ENCODE assay signal across 12 mouse cellular contexts in the genomic region with DNA sequence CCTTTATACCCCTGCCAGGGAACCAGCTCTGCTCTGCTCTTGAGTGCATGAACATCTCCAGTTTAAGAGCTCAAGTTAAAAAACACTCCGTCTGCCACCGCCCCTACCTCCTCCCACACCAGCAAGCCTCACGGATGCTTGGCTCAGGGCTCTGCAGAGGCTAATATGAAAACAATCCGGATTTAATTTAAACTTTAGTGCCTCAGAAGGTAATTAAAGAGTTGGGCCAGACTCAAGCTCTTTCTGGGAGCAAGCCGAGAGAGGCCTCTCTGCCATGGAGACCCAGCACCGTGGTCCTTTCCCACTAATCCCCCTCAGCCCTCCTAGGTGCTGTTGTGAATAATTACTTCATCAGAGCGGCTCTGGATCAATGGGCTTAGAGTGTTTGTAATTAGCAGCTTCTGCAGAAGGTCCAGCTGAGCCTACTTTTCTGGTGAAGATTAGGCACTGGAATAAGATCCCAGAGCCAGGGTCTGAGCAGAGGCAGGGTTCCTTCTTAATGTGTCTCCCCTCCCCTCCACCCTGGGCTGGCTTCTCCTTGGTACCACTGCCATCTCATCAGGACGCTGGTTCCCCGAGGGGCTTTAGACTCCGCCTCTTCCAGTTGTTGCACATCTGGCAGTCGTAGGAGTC.
A peak's percentile ranks its signal among the peaks of the same experiment; 100 is the strongest.
DNase-seq lines count a peak whose midpoint lies in the region; ATAC-seq lines count a peak whose summit lies in the region.
"Had no signal": no experiment of that assay in that cellular context is flagged by ENCODE, and none has a peak within 500 bp of the region (broad histone marks: within the 10 kb centered on the region; RNA-seq: fewer than 3 reads in every experiment).

No protein-coding gene starts in this region.

- H3K4me3 ChIP-seq in embryonic facial prominence, embryonic 14.5 days (ENCODE audit: low read depth, low read length) = no peak overlapping the region
- H3K4me3 ChIP-seq in hindbrain, embryonic 16.5 days (ENCODE audit: low read length) = no peak overlapping the region
- H3K4me3 ChIP-seq in midbrain, embryonic 15.5 days = no peak overlapping the region
- H3K4me3 ChIP-seq: heart, adult 2 months had no signal

- H3K4me1 ChIP-seq in embryonic facial prominence, embryonic 14.5 days (ENCODE audit: control insufficient read depth, insufficient read depth, low read length) = peaks cover 16% of the 10 kb centered on the region
- peaks cover 13% of the 10 kb centered on the region for H3K4me1 ChIP-seq in hindbrain, embryonic 16.5 days (ENCODE audit: control insufficient read depth, insufficient read depth, low read depth, low read length)
- H3K4me1 ChIP-seq in midbrain, embryonic 15.5 days = peaks cover 19% of the 10 kb centered on the region

- H3K36me3 ChIP-seq in embryonic facial prominence, embryonic 14.5 days (ENCODE audit: control insufficient read depth, insufficient read depth, low read length) = no peaks in the 10 kb centered on the region
- H3K36me3 ChIP-seq in hindbrain, embryonic 16.5 days (ENCODE audit: control insufficient read depth, insufficient read depth, low read length) = no peaks in the 10 kb centered on the region
- H3K36me3 ChIP-seq in midbrain, embryonic 15.5 days (replicated peaks) = no peaks in the 10 kb centered on the region

- peak; percentile 83 for ATAC-seq in embryonic facial prominence, embryonic 14.5 days (ENCODE audit: low read depth)
- ATAC-seq in hindbrain, embryonic 16.5 days = peak; percentile 81
- peak; percentile 72 for ATAC-seq in midbrain, embryonic 15.5 days (replicated peaks)
- ATAC-seq in erythroblast, adult 5-6 weeks (replicated peaks; ENCODE audit: low FRiP score, poor library complexity, severe bottlenecking) = no peak
- ATAC-seq: lung, postnatal 0 days had no signal

- peak; percentile 21 to 38 for DNase-seq in kidney, postnatal 4 days
- no peak for DNase-seq in kidney, postnatal 25 days
- peak; percentile 67 for DNase-seq in embryonic facial prominence, embryonic 14.5 days (ENCODE audit: low spot score)
- DNase-seq in spleen, postnatal 14 days (ENCODE audit: low spot score in 2 of 2) = no peak
- DNase-seq in gastrocnemius, postnatal 4 days (ENCODE audit: low spot score in 2 of 2) = no peak
- DNase-seq: cerebellum, adult 8-10 months; heart, adult 2 months had no signal

- no peak overlapping the region for H3K27ac ChIP-seq in embryonic facial prominence, embryonic 14.5 days (replicated peaks; ENCODE audit: low read depth, low read length)
- H3K27ac ChIP-seq in hindbrain, embryonic 16.5 days (ENCODE audit: low read depth, low read length) = peak overlapping the region; percentile 55
- H3K27ac ChIP-seq in midbrain, embryonic 15.5 days = no peak overlapping the region
- H3K27ac ChIP-seq: heart, adult 2 months had no signal

- WGBS in embryonic facial prominence, embryonic 14.5 days = 12% methylated on average over 11 of the region's 11 CpGs
- 27% methylated on average over 11 of the region's 11 CpGs for WGBS in hindbrain, embryonic 16.5 days
- 18% methylated on average over 11 of the region's 11 CpGs for WGBS in midbrain, embryonic 15.5 days

- H3K9ac ChIP-seq in embryonic facial prominence, embryonic 14.5 days (ENCODE audit: low read depth, low read length) = no peak overlapping the region
- no peak overlapping the region for H3K9ac ChIP-seq in hindbrain, embryonic 16.5 days (ENCODE audit: low read depth, low read length)
- no peak overlapping the region for H3K9ac ChIP-seq in midbrain, embryonic 15.5 days

- no peaks in the 10 kb centered on the region for H3K27me3 ChIP-seq in embryonic facial prominence, embryonic 14.5 days (replicated peaks; ENCODE audit: control insufficient read depth, insufficient read depth, low read length)
- H3K27me3 ChIP-seq in hindbrain, embryonic 16.5 days (replicated peaks; ENCODE audit: control insufficient read depth, insufficient read depth, low read length) = no peaks in the 10 kb centered on the region
- H3K27me3 ChIP-seq in midbrain, embryonic 15.5 days (replicated peaks) = no peaks in the 10 kb centered on the region
- H3K27me3 ChIP-seq: CH12.LX had no signal

- H3K4me2 ChIP-seq in embryonic facial prominence, embryonic 14.5 days (ENCODE audit: low read depth, low read length) = no peak overlapping the region
- no peak overlapping the region for H3K4me2 ChIP-seq in hindbrain, embryonic 16.5 days (ENCODE audit: low read length)
- H3K4me2 ChIP-seq in midbrain, embryonic 15.5 days = no peak overlapping the region

- H3K9me3 ChIP-seq in embryonic facial prominence, embryonic 14.5 days (ENCODE audit: control insufficient read depth, low read length) = no peaks in the 10 kb centered on the region
- no peaks in the 10 kb centered on the region for H3K9me3 ChIP-seq in hindbrain, embryonic 16.5 days (ENCODE audit: control insufficient read depth, low read length)
- no peaks in the 10 kb centered on the region for H3K9me3 ChIP-seq in midbrain, embryonic 15.5 days

Comparison
In these comparisons a context has a peak if more than half of its experiments do, and no peak if none do; other contexts are left out.
1. DNase-seq: peak in kidney, postnatal 4 days (2 of 2) and embryonic facial prominence, embryonic 14.5 days (single experiment); none in kidney, postnatal 25 days (0 of 2), spleen, postnatal 14 days (0 of 2) and gastrocnemius, postnatal 4 days (0 of 2).